Mouse (Mus musculus) embryo, embryonic 10.5 days (tissue): ENCODE measurements around the gene Disp2.

Experiments
- DNase-seq: peaks from one replicate; pipeline ENCODE4 v3.0.0-alpha.2; 2015; ENCODE audit warnings: low spot score

The Disp2 gene

DNA sequence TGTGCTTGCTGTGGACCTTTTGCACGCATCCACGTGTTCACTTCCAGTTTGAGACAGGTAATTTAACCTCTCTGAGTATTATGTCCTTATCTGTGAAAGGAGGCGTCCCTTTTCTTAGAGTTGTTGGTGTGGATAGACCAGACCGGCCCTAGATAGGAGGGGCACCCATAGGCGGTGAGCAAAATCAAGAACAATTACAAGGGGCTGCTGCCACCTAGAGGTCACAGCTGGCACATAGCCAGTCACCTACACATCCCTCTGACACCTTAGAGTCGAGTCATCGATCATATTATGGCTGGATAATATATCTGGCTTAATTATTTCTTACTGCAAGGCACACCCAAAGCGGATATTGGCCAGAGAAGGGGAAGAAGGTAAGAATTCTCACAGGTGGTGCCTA lies 19.7 kb upstream of the Disp2 start:
- DNase-seq = peak; percentile 82

DNA sequence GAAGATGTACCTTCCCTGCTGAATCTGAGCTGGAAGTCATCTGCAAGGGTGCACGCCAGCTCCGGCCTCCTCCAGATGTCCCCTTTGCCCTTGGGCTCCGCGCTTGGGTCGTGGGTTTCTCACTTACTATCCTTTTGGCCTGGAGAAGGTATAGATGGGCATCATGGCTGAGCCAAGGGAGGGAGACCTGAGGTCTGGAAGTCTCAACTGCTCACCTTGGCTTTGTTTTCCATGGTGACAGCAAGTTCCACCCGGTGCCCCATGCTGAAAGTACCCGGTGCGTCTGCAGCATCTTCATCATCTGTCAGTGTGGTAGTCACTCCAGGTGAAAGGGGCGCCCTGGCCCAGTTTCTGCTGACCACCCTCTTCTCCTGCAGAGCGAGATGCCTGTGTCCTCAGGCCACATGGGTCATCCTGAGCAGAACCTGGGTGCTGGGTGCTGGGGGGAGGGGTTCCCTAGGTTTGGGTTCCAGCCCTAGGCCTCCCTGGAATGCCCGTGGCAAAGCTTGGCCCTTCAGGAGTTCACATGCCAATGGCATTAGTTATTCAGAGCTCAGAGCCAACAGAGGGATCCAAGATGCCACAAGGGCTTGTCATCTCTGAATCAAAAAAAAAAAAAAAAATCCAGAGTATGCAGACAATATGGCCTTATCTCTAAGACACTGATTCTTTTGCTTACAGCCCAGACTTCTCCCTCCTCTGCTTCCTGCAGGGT lies 19.1 kb upstream of the Disp2 start:
- no peak for DNase-seq

DNA sequence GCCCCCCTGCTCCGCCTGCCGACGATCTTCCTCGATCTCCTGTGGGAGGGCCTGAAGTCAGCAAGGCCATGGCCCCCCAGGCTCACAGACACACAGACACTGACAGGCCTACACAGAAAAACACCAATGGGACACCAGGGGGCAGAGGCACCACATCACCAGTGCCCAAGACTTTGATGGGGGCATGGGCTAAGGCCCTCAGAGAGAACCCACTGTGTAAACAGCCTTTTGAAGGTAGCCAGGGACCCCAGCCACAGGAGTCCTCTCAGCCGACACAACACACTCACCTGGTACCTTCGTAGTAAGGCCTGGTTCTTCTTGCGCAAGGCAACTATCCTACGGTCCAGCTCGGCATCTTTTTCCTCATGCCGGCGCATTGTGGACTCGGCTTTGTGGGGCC lies 18.2 kb upstream of the Disp2 start:
- no peak for DNase-seq

DNA sequence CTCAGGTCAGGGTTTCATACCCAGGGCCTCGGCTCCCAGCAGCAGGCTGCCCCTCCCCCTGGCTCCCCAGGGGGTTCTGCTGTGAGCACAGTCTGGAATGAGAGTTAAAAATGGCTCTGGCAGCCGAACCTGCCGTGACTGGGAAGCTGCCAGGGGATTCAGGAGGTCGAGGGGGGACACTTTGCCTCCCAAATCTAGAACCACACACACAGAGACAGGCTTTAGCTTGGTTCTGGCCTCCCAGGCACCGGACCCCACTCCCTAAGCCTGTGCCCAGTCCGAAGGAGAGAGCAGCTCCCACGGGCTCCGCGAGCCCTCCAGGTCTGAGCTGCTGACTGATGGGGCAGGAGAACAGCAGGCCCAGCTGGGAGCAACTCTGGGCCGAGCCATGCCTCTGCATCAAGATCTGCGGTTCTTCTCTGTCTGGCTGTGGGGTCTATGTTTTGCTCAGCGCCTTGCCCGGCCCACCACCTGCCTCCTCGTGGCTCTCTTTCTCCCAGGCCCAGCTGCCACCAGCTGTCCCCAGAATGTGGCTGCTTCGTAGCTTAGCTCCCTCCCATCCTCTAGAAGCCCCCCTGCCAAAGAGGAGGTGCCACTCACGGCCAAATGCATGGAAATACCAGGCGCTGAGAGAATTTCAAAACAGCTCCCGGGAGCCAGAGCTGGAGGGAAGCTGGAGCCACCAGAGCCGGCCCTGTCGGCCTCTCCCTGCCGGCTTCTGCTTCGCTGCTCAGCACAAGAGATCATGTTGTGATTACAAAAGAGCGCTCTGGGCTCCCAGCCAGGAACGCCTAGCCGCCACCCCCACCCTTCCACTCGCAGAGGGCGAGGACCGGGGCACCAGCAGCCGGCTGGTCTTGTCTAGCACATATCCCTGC lies 17.4 kb upstream of the Disp2 start, which contains the start of gene Ccdc9b:
Gene Ccdc9b, minus strand, starts transcription at position 756 of the 878 bp plus-strand sequence.
- DNase-seq = peak; percentile 69

DNA sequence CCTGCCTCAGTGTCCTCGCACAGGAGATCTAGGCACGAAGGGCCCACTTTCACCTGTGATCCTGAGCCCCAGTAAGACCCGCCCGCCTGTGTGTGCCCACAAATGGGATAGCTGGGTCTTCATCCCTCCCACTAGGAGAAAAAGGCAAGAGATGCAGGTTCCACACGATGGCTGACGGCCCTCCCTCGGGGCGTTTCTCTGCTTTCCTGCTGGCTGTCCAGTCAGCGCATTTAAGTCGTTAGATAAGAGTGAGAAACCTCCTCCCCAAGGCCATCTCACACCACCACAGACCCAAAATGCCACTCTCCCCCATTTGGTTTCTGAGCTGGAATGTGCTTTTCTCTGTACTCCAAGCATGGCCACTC lies 16.8 kb upstream of the Disp2 start:
- no peak for DNase-seq

DNA sequence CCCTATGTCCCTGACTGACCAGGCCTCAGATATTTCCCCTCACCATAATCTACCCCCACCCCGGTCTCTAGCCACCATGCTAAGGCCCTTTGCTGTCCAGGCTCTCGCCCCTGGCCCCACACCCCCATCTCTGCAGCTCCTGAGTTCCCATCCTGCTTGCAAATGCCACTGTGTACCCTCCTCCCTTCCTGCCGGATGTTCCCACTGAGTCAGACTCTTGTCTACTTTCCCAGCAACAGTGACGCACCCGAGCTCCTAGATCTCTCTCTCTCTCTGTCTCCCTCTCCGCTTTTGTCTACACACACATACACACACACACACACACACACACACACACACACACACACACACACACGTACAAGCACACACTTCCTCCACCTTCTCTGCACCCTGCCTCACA lies 16.1 kb upstream of the Disp2 start:
- DNase-seq = no peak

DNA sequence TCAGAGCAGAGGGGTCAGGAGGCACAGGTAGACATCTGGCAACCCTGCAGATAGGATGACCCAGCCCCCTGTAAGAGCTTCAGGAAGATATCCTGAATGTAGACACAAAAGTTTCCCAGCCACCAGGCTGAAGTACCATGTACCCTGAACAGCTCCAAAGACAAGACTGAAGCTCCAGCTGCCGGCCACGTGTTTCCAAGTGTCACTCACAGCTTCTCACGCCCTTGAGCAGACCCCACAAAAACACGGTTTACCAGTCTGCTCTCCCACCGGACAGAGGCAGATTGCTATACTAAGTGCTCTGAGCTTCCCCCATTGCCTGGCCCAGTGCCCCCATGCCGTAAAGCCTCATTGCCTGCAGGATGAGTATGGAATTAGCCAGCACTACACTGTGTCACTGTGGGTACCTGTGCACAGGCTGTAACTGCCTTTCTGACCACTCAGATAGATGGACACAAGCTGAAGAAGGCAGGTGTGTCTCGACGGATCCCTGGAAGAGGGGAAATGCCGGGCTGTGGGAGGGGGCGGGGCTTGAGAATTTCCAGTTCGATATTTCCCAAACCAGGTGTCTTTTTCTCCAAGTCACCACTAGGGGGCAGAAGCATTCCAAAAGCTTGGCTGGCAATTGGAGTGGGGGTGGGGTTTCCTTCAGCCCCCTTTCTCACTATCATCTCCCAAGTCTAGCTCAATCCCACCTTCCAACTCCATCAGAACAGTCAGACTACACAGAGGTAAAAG lies 15.3 kb upstream of the Disp2 start:
- DNase-seq = peak; percentile 82

DNA sequence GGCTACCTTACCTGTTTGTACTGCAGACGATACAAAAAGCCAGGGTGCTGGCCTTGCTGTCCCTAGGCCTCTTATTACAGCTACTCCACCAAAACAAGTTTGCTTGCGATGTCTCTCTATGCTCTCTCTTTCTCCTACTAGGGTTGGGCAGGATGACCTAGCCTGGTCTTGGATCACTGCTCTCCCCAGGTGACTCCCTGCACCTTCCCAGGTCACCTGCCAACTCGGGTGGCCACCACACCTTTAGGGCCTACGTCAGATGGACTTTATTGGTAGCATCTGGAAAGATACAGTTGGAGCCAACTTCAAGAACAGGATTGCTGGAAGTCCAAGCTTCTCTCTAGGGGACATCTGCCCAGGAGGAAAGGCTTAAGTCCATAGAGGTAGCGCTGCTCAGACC lies 14.6 kb upstream of the Disp2 start:
- no peak for DNase-seq

DNA sequence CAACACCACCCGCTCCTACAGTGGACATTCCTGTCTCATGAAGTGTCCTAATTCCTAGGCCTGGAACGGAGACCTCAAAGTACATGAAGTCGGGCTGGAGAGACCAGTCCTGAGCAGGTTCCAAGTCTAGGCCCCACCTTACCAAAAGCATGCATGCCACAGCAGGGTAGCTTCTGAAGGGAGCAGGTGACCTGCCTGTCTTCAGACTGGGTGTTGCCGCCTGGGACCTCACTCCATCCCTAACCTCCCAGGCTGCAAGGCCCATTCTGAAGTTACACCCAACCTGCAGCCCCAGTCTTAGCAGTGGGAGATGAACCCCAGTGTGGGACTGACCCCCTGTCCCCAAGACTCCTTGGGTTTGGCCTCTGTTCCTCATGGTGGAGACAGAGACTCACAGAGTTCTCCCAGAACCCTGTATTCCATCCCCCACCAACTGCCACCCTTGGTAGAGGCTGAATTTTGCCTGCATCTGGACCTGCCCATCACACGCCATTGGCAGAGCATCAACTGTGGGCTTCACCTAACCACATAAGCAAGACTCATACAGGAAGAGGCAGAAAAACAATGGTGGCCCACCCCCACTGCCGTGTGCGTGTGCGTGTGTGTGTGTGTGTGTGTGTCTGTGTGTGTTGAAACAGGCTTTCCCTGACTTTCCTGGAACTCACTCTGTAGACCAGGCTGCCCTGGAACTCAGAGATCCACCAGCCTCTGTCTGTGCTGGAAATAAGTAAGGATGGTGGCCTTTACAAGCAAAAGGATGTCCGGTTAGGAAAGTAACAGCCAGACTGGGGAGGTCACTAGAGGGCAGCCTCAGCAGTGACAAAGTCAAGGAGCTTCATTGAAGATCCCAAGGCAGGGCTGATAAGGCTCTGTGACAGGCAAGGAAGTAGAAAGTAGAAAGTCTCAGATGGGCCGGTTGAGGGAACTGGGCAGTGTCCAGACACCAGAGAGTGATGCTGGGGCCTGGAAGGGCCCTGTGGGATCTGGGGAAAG lies 13.2 kb upstream of the Disp2 start:
- DNase-seq = no peak

DNA sequence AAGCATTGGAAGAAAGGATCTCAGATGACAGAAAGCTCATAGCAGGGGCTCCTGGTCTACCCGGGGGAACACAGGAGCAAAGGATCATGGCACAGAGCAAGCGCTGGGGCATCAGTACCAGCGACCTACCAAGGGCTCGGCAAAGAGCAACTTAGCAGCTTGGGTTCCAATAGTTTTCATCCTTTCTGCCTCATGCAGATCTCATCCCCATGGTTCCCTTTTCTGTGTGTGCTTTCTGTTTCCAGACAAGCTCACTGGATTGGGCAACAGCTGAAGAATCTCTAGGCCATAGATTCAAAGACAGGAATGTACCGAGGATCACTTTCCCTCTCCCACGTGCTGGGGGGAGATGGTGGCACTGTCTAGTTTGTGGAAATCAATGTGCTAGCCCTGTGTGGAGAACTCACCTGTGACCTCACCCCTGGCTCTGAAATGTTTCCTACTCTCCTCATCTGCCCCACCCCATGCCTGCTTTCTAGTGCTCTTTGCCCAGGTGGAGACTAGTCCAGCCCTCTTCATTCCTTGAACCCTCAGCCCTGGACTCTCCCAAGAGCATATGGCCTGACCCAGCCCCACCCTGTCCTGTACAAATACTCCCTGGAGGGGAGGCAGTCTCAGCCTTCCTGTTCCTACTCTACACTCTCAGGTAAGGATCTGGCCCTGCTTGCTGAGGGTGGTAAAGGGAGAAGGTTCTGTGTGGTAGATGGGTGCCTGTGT lies 7.2 kb upstream of the Disp2 start, which contains the start of gene Phgr1:
Gene Phgr1, plus strand, starts transcription at position 612 of the 717 bp plus-strand sequence.
- no peak for DNase-seq

DNA sequence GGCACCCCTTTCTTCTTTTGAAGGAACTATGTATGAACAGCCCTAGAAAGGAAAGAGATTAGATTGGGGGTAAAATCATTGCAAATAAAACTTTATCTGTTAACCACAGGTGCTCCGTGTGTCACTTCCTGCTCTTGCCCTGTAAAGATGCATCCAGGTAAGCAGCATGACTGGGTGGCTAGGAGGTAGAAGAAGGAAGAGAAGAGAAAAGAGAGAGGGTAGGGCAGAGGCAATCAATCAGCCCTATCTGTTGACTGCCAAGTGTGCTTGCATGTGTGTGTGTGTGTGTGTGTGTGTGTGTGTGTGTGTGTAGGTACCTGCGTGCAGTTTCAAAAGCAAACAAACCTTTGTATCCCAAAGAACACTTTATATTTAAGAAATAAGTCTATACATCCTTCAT lies 5.0 kb upstream of the Disp2 start:
- no peak for DNase-seq

DNA sequence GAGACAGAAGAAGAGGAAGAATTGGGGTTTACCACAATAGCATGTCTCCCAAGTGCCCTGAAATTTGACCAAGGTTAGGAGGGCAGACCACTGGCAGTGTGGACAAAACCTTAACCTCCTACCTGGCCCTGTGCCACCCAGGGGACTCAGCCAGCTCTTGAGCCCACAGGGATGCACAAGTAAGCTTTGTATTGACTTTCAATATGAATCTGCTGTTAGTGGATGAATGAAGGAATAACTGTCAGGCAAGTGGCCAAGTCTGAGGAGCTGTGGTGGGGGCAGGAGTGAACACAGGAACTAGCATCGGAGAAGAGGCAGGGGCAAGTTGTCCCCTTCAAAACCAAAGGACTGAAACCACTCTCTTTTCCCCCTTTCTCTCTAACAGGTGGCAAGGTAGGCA lies 4.1 kb upstream of the Disp2 start:
- DNase-seq = no peak

DNA sequence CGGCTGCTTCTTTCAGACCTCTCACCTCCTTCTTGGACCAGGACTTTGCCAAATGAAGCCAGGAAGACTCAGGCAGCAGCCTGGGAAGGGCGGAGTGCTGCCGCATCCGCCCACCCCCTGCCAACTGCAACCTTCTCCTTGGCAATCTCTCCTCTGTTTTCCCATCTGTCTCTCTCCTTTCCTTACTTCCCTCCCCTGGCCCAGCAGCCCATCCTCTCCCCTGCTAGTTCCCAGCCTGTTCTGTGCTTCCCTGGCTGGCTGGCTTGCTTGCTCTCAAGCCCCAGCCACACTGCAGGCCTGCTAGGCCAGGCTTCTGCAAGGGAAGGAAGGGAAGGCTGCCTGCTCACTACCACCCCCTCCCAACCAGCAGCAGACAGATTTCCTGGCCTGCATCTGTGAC lies 3.7 kb upstream of the Disp2 start:
- no peak for DNase-seq

DNA sequence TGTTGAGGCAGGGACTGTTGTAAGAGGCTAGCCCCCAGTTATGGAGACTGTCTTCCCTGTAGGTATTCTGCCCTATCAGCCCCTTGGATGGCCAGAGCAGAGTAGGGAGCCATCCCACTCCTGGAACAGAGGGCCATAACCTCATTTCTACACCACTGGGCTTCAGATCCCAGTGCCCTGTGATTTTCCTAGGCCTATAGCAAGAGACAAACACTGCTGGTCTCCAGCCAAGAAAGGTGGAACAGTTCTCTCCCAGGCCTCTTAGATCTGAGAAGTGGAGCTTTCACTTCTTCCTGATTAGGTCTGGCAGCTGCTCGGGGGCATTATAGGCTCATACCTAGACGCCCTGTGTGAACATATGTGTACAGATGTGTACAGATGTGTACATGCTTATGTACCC lies 3.2 kb upstream of the Disp2 start:
- no peak for DNase-seq

DNA sequence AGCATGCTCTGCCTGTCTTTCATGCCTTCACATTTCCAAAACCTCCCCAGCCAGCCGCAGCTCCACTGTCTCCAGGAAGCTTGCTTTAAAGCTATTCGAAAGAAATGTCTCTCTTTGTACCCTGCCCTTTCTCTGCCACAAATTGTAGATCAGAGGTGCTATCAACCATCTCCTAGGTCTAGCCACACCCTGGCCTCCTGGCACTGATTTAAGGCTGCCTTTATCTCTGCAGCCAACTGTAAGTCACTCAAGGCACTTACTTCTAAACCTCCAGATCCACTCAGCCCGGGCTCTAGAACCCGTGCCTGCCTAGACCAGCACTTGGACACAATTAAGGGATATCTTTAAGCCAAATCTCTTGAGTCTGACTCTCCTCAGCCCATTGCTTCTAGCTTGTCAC lies 1.1 kb upstream of the Disp2 start:
- no peak for DNase-seq

DNA sequence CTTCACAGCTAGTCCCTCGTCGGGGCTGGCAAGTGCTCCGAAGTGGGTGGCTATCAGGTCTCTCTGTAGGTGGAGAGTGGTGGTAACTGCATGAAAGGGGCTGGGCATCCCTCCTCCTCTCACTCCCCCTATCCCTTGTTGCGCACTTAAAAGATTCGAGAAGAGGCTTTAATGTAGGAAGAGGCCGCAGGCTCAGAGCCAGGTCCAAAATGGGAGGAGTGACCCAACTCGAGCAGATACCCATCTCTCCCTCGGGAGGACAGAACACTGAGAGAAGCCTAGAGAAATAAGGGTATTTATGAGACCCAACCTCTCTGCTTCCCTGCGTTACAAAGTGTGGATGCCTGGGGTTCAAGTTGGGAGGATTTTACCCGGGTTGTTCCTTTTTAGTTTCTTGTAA lies 454 bp upstream of the Disp2 start:
- no peak for DNase-seq

DNA sequence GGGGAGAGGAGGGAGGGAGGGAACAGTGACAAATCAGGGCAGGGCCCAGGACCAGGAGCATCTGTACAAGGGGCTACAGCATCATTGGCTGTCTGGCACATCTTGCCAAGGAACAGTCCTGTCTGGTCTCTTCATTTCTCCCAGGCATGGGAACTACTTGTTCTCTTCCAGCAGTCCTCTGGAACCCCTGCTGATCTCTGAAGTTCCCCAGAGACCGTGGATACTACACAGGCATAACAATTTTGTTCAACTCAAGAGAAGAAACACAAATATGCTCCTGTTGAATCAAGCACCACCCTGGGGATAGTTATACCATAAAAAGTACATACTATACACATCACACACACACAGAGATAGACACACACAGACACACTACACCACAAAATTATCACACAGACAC lies 1.6 kb downstream of the Disp2 start:
- DNase-seq = no peak

DNA sequence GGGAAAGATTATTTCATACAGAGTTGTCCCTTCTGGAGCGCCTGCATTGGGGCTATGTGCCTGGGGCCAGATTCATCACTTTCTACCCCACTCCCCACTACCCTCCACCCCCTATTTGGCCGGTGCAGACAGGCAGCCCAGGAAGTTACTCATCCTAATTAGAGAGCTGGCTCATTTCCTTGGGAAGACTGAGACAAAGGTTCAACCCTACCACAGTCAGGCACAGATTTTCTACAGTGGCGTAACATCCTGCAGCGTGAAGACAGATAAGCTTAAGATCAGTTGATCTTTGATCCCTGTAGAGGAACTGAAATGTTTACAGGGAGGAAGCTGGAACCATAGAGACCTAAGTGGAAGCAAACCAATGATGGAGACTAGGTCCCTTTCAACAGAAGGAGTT lies 2.8 kb downstream of the Disp2 start:
- no peak for DNase-seq

DNA sequence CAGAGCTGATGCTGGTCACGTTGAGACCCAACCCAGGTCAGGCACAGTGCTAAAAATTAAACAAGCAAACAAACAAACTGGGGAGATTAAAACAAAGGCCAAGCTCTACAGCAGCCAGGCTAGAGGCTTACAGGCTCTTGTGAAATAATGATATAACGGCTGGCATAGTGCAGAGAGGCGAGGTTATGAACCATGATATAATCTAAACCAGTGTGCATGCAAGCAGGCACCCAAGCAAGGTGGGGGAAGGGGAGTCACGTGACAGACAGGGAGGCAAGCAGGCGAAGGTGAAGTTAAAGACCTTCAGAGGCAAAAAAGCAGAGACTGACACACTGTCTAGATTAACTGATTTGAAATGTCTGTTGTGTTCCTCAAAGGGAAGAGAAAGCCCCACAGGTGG lies 3.6 kb downstream of the Disp2 start:
- no peak for DNase-seq

DNA sequence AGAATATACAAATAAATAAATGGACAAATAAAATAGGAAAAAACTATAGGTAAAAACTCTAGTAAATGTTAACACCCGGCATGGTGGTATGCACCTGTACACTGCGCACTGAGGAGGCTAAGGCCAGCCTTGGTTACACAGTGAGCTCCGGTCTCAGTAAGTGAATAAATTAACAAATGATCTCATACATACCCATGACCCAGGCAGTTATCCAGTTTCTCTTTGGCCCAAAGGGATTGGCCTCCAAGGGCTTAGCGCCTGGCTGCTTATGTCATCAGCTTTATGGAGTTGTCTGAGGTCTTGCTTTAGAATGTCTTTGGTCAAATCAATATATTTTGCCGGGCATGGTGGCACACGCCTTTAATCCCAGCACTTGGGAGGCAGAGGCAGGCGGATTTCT lies 4.1 kb downstream of the Disp2 start:
- no peak for DNase-seq

DNA sequence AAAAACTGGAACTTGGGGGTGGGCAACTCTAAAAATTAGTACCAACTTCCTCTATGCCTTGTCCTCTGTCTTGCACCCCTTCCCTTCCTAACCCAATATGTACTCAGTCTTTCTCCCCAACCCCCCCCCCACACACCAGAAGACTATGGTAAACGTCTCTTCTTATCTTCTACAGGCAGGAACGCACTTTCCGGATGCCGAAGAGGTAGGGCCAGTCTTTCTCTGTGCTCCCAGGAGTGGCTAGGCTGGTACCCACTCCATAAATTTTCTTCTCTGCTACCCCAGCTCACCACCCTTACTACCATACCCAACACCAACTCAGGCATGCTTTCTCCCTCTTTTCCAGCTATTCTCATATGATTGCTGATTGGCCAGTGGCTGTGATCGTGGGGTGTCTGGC lies 7.0 kb downstream of the Disp2 start:
- DNase-seq = no peak
